Mouse (Mus musculus): ENCODE data around the gene Smyd3. TPM values are rescaled to one million over a fixed set of nuclear protein-coding genes. Genes with fewer than 3 reads are reported as not detected.
A peak's percentile ranks its signal among the peaks of the same experiment; 100 is the strongest.

The Smyd3 gene
- polyA plus RNA-seq, 1 experiment, result 40.2 TPM

DNA sequence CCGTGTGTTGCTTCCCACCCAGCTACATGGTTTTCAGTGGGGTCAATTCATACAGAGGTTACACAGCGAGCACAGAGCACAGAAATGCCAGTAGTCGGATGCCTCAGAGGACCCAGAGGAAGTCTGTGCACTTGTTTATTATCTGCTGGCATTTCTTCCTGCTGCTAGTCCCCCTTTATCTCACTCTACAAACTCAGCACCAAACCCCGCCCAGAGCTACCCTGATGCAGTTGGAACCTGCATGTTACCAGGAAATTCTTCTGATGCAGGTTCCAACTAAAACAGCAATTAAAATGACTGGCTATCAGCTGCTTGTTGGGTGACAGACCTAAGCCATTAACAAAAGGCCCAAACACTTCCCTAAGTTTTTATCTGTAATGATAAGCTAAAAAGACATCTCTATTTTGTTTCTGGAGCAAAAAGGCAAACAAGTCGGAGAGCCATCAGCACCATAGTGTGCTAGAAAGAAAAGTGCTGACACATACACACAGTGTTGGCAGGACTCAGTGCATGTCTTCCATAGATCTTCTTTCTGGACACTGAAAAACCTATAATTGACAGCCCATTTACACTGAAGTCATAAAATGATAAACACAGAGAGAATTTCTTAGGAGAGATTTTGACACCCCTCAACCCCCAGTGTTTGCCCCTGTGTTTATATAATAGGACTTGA lies 368.2 kb downstream of the Smyd3 start:
- no peaks in the 10 kb centered on the region for H3K4me1 ChIP-seq (ENCODE audit: control insufficient read depth, insufficient read depth, low read length)

DNA sequence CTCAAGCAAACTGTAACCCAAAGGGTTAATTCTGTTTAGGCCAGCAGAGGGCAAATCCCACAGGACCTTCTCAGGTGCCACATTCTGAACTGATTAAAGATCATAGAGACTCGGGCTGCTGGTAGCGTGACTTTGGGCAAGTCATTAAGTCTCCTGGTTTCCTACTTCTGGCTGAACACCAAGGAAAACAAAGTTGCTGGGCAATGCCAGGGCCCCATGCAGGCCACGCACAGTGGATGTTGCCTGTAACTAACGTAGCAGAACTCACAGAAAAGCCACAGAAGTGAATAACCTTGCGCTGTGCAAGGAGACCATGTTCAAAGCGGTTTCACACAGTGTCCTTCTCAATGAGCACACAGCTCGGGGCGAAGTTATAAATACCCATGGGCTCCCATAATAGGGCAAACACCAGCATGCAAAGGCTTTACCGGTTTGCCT lies 371.1 kb downstream of the Smyd3 start:
- H3K27me3 ChIP-seq (ENCODE audit: control insufficient read depth, insufficient read depth, low read length, poor library complexity, severe bottlenecking), result no peaks in the 10 kb centered on the region
- H3K4me3 ChIP-seq (ENCODE audit: low read depth, low read length), result no peak overlapping the region
- H3K9ac ChIP-seq (ENCODE audit: low read depth, poor library complexity, severe bottlenecking), result no peak overlapping the region
- no peaks in the 10 kb centered on the region for H3K36me3 ChIP-seq (ENCODE audit: control insufficient read depth, insufficient read depth, low read length, poor library complexity, severe bottlenecking)
- no peak overlapping the region for H3K27ac ChIP-seq (ENCODE audit: insufficient read depth, low read length)
- no peak for TF ChIP-seq EP300 (IDR thresholded peaks at IDR 0.05; ENCODE audit: insufficient read depth, low read depth, low read length)
- no peak for TF ChIP-seq CTCF (IDR thresholded peaks at IDR 0.05; ENCODE audit: low read depth, low read length)
- no peak for TF ChIP-seq POLR2A (IDR thresholded peaks at IDR 0.05; ENCODE audit: insufficient read depth, low read length)
- H3K4me1 ChIP-seq (ENCODE audit: control insufficient read depth, insufficient read depth, low read length), result no peaks in the 10 kb centered on the region
- no peaks in the 10 kb centered on the region for H3K9me3 ChIP-seq (replicated peaks; ENCODE audit: control insufficient read depth, insufficient read depth, low read length, poor library complexity, severe bottlenecking)

More for the DNA sequence above, 368.2 kb downstream of the Smyd3 start:
- Histone ChIP-seq H3K9ac (ENCODE audit: low read depth, poor library complexity, severe bottlenecking) (no peak overlapping the region), H3K27ac (ENCODE audit: insufficient read depth, low read length) (no peak overlapping the region), H3K9me3 (replicated peaks; ENCODE audit: control insufficient read depth, insufficient read depth, low read length, poor library complexity, severe bottlenecking) (no peaks in the 10 kb centered on the region), H3K36me3 (ENCODE audit: control insufficient read depth, insufficient read depth, low read length, poor library complexity, severe bottlenecking) (no peaks in the 10 kb centered on the region), H3K4me3 (ENCODE audit: low read depth, low read length) (no peak overlapping the region), H3K27me3 (ENCODE audit: control insufficient read depth, insufficient read depth, low read length, poor library complexity, severe bottlenecking) (no peaks in the 10 kb centered on the region)
- TF ChIP-seq CTCF (IDR thresholded peaks at IDR 0.05; ENCODE audit: low read depth, low read length) (no peak), EP300 (IDR thresholded peaks at IDR 0.05; ENCODE audit: insufficient read depth, low read depth, low read length) (no peak), POLR2A (IDR thresholded peaks at IDR 0.05; ENCODE audit: insufficient read depth, low read length) (no peak)

DNA sequence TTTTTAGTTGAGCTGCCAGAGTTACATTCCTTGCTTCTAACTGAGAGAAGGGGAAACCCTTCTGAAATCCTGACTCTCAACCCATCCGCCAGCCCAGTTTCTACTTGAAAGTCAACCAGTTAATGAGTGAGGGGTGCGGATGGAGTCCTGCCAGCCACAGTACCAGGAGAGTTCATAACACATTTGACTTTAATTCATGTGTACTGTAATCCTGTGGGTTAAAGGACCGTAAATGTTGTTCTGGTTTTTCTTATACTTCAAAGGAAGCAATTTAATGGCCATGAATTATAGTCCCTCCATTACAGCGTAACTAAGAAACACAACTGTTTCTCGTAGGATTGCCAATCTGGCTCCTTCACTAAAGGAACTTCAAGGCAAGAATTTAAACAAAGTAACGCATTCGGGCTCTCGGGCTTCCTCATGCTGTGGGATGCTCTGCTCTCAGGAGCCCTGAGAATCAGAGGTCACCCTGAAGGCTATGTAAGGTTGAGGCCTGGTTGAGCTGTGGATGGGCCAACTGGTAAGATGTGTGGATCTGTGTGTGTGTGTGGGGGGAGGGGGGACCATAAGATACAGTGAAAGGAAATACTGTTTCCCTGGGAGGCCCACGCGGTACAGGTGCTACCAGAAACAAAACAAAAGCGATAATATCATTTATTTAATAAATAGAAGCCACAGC lies 374.5 kb downstream of the Smyd3 start:
- Histone ChIP-seq H3K36me3 (ENCODE audit: control insufficient read depth, insufficient read depth, low read length, poor library complexity, severe bottlenecking) (no peaks in the 10 kb centered on the region), H3K27me3 (ENCODE audit: control insufficient read depth, insufficient read depth, low read length, poor library complexity, severe bottlenecking) (no peaks in the 10 kb centered on the region), H3K9me3 (replicated peaks; ENCODE audit: control insufficient read depth, insufficient read depth, low read length, poor library complexity, severe bottlenecking) (no peaks in the 10 kb centered on the region), H3K27ac (ENCODE audit: insufficient read depth, low read length) (no peak overlapping the region), H3K4me3 (ENCODE audit: low read depth, low read length) (no peak overlapping the region), H3K4me1 (ENCODE audit: control insufficient read depth, insufficient read depth, low read length) (no peaks in the 10 kb centered on the region), H3K9ac (ENCODE audit: low read depth, poor library complexity, severe bottlenecking) (no peak overlapping the region)
- no peak for TF ChIP-seq EP300 (IDR thresholded peaks at IDR 0.05; ENCODE audit: insufficient read depth, low read depth, low read length)
- no peak for TF ChIP-seq CTCF (IDR thresholded peaks at IDR 0.05; ENCODE audit: low read depth, low read length)
- TF ChIP-seq POLR2A (IDR thresholded peaks at IDR 0.05; ENCODE audit: insufficient read depth, low read length), result no peak

DNA sequence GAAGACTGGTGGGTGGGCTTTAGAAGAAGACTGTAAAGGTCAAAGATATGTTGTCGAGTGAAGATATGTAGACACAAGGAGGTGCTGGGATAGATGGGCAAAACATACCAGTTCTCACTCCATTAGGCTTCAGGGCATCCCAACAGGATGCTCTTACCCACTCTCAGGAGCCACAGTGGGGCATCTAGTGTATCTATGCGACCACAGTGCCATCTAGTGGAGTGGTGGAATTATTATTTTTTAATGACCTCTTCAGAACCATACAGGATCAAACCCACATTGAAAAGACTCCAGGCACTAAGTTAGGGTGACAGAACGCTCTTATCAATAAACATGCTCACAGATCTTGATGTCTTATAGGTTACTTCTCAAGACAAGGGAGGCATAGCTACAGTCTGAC lies 375.7 kb downstream of the Smyd3 start:
- no peaks in the 10 kb centered on the region for H3K4me1 ChIP-seq (ENCODE audit: control insufficient read depth, insufficient read depth, low read length)
- no peaks in the 10 kb centered on the region for H3K9me3 ChIP-seq (replicated peaks; ENCODE audit: control insufficient read depth, insufficient read depth, low read length, poor library complexity, severe bottlenecking)

DNA sequence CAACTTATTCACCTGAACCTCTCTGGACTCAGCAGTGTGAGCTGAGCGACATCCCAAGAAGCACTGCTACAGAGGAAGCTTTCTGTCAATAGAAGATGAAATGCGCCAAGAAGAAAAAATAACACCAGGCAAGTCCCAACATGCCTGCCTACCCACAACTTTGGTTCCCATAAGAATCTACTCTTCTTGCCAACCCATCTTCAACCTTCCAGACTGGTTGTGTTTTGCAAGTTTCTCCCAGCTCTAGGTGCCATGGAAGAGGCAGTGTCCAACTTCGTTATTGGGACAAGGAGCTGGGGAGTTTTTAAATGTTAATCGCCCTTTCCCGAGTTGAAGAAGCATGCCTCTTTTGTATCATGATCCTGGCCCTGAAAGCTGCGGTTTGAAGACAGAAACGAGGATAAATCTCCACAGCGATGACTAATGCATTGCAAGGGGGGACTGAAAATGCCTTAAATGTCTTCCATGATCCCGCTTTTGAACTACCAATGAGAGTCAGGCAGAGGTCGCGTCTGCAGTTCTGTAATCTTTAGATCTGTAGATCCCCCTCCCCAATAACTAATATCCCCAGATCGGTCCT lies 376.7 kb downstream of the Smyd3 start:
- no peaks in the 10 kb centered on the region for H3K36me3 ChIP-seq (ENCODE audit: control insufficient read depth, insufficient read depth, low read length, poor library complexity, severe bottlenecking)
- H3K4me1 ChIP-seq (ENCODE audit: control insufficient read depth, insufficient read depth, low read length), result no peaks in the 10 kb centered on the region

More for the DNA sequence above, 375.7 kb downstream of the Smyd3 start:
- Histone ChIP-seq H3K4me3 (ENCODE audit: low read depth, low read length) (no peak overlapping the region), H3K9ac (ENCODE audit: low read depth, poor library complexity, severe bottlenecking) (no peak overlapping the region), H3K27ac (ENCODE audit: insufficient read depth, low read length) (no peak overlapping the region), H3K36me3 (ENCODE audit: control insufficient read depth, insufficient read depth, low read length, poor library complexity, severe bottlenecking) (no peaks in the 10 kb centered on the region), H3K27me3 (ENCODE audit: control insufficient read depth, insufficient read depth, low read length, poor library complexity, severe bottlenecking) (no peaks in the 10 kb centered on the region)
- TF ChIP-seq CTCF (IDR thresholded peaks at IDR 0.05; ENCODE audit: low read depth, low read length), result peak; percentile 14
- TF ChIP-seq EP300 (IDR thresholded peaks at IDR 0.05; ENCODE audit: insufficient read depth, low read depth, low read length), result no peak

DNA sequence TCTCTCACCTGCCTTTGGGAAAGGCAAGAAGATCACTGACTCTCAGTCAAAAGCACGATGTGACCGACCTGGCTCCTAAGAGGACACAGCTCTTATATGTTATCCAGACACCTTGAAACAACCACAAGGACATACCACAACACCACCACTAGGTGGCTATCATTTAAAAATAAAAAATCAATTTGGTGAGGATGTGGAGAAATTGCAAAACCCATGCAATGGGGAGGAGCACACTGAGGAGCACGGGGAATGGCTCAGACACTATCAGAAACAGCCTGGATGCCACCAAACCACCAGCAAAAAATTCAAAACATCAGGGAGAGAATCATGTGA lies 380.7 kb downstream of the Smyd3 start:
- Histone ChIP-seq H3K9ac (ENCODE audit: low read depth, poor library complexity, severe bottlenecking) (no peak overlapping the region), H3K27ac (ENCODE audit: insufficient read depth, low read length) (no peak overlapping the region), H3K4me1 (ENCODE audit: control insufficient read depth, insufficient read depth, low read length) (no peaks in the 10 kb centered on the region), H3K27me3 (ENCODE audit: control insufficient read depth, insufficient read depth, low read length, poor library complexity, severe bottlenecking) (no peaks in the 10 kb centered on the region), H3K9me3 (replicated peaks; ENCODE audit: control insufficient read depth, insufficient read depth, low read length, poor library complexity, severe bottlenecking) (peaks cover 7% of the 10 kb centered on the region), H3K36me3 (ENCODE audit: control insufficient read depth, insufficient read depth, low read length, poor library complexity, severe bottlenecking) (no peaks in the 10 kb centered on the region), H3K4me3 (ENCODE audit: low read depth, low read length) (no peak overlapping the region)
- no peak for TF ChIP-seq CTCF (IDR thresholded peaks at IDR 0.05; ENCODE audit: low read depth, low read length)
- TF ChIP-seq POLR2A (IDR thresholded peaks at IDR 0.05; ENCODE audit: insufficient read depth, low read length), result no peak
- TF ChIP-seq EP300 (IDR thresholded peaks at IDR 0.05; ENCODE audit: insufficient read depth, low read depth, low read length), result no peak

More for the DNA sequence above, 376.7 kb downstream of the Smyd3 start:
- H3K27ac ChIP-seq (ENCODE audit: insufficient read depth, low read length), result no peak overlapping the region
- no peak overlapping the region for H3K4me3 ChIP-seq (ENCODE audit: low read depth, low read length)
- TF ChIP-seq CTCF (IDR thresholded peaks at IDR 0.05; ENCODE audit: low read depth, low read length) (no peak), POLR2A (IDR thresholded peaks at IDR 0.05; ENCODE audit: insufficient read depth, low read length) (no peak), EP300 (IDR thresholded peaks at IDR 0.05; ENCODE audit: insufficient read depth, low read depth, low read length) (no peak)
- no peak overlapping the region for H3K9ac ChIP-seq (ENCODE audit: low read depth, poor library complexity, severe bottlenecking)
- no peaks in the 10 kb centered on the region for H3K9me3 ChIP-seq (replicated peaks; ENCODE audit: control insufficient read depth, insufficient read depth, low read length, poor library complexity, severe bottlenecking)
- H3K27me3 ChIP-seq (ENCODE audit: control insufficient read depth, insufficient read depth, low read length, poor library complexity, severe bottlenecking), result no peaks in the 10 kb centered on the region
